Mouse (Mus musculus): ENCODE measurements around the gene Oas1h.

GRCm38 (mm10) chr5:120902056-120902455 lies 40.8 kb downstream of the Oas1h start:
- no peak for TF ChIP-seq NRF1 (IDR thresholded peaks at IDR 0.05; ENCODE audit: insufficient read depth, low read depth, low read length, poor library complexity, severe bottlenecking)
- no peak for TF ChIP-seq ZMIZ1 (IDR thresholded peaks at IDR 0.05; ENCODE audit: low read depth, low read length)
- no peak for TF ChIP-seq MXI1 (IDR thresholded peaks at IDR 0.05; ENCODE audit: low read depth, low read length)

Data from MEL (cell line).